Mouse (Mus musculus) gastrocnemius, postnatal 4 days (tissue): ENCODE results near the gene Tprkb. TPM values are rescaled to one million over a fixed set of nuclear protein-coding genes. Genes with fewer than 3 reads are reported as not detected.
"Not testable (repeated sequence)": the region's sequence is repeated elsewhere in the genome, so short reads cannot be mapped to it uniquely, and the experiment has no call there.

Experiments used
- DNase-seq, 2 experiments: peaks; one replicate each; pipeline ENCODE4 v3.0.0; 2021 to 2022; ENCODE audit warnings: low spot score in 2 of 2, mixed read lengths in 2 of 2
- total RNA-seq, 2 experiments: library from RNA; stranded (reverse); gene quantifications; 2 replicates each; pipeline ENCODE4 v1.2.3; 2021

Tprkb gene
- total RNA-seq, 2 experiments from 2014 or later, result 25.7 to 25.8 TPM

DNA sequence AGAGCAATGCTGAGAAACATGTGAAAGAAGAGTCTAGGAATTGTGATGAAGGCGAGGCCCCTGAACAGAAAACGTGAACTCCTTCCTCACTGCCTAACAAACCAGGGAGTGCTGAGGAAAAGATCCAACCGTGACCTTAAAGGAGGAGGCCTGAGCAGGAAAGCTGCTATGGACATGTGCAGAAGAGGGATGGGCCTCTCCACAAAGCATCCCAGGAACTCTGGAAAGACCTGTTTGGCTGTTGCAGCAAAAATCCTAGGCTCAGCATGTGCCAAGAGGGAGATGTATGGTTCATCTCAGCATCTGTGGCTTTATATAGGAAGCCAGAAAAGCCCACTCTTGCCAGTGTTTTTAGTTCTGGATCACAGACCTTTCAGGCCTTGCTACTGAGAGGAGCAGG, 61.0 kb downstream of the Tprkb start:
- no peak for DNase-seq

DNA sequence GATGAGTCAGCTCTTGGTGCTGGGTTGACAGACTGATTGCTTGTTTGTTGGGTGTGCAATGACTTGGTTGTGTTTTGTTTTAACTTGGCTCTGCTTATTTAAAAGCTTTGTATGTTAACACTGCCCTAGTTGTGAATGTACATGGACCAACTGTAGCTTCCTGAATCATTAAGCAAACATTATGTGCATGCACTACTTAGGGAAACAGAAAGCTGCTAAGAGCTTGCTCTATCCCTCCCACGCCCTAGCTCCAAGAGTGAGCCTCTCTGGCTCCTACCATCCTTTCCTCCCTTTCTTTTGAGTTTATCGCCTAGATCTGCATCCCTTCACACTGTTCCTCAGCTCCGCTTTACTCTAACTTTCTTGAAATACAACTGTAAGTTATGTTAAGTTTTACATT, 61.7 kb downstream of the Tprkb start:
- no peak for DNase-seq

DNA sequence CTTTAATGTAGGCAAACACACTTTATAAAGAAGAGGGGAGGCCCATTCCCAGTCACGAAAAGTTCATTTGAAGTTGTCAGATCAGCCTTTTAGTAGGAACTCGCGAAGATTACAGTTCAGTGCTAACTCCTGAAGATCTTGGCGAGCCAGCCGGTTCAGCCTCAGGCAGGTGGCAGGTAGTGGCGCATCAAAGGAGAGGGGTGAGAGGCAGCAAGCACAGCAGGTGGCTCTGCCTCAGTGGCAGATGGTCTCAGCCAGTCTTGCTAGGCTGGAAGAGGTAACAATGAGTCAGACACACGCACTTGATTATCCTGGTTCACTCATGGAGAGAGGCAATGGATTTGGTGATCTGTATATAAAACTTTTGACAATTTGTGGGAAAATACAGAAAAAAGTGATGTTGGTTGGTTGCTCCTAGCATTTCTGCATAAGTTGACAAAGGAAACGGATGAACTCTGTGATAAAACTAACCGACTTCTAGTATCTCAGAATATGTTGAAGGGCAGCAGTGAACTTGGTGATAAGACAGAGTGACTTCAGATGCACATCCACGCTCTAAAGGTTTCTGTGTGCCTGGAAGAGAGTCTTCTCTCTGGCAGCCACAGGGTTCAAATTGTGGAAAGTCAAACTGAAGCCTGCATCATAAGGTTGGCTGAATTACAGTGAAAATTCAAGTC, 63.4 kb downstream of the Tprkb start:
- no peak for DNase-seq

DNA sequence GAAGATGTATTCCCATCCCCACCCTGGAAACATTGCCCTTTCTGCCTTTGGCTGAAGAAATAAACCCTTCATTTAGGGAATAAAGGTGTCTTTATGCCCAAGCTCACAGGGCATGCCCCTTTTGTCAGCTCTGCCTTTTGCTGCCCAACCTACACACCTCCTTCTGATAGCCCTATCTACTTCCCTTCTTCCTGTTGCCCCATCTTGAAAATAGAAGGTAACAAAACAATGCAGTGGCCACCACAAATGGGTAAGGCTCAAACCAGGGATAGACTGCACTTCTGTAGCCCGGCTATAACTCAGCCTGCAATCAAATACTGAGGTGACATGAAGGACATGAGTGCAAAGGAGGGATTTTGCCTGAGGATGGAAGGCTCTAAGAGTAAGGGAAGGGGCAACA, 64.1 kb downstream of the Tprkb start:
- no peak for DNase-seq

DNA sequence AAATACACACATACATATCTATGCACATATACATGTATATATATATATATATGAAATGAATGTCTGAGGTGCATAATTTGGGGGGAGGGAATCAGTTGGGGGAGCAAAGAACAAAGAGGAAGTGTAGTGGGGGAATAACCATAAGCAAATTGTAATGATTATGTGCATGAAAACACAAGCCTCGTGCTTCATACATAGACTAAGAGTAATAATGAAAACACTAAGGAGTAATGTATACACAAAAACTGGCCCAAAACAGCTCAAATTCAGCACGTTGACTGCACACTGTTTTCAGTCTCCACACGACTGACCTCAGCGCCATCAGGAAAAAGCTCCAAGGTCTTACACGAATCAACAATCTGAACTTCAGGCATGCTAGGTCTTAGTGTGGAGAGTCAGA, 64.6 kb downstream of the Tprkb start:
- DNase-seq, result no peak

DNA sequence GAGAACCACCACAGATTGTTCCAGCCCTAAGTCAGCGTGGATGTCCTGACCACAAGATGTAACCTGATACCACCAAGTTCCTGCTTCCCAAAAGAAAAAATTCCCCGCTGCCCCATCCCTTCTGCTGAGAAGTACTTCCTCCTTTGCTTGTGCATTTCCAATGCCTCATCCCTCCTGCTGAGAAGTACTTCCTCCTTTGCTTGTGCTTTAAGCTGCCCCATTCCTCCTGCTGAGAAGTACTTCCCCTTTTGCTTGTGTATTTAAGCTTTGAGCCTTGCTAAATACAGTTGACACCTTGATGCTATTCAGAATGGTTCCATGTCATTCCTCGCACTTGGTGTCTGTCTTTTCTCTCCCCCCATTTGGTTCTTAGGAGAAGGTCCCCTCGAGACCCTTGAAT, 67.1 kb downstream of the Tprkb start:
- DNase-seq, result not testable (repeated sequence)

Other genes with a start within 250 kb of the Tprkb start
- gene Nat8f7, start 198.7 kb upstream of the Tprkb start, total RNA-seq, result under 1 TPM in 1 of 2 experiments, not detected in 1; 0.15 TPM
- gene Nat8f3, start 146.1 kb upstream of the Tprkb start, total RNA-seq, result under 1 TPM in 1 of 2 experiments, not detected in 1; 0.18 TPM
- not detected for gene Nat8f6, start 90.9 kb upstream of the Tprkb start, total RNA-seq
- gene Nat8f5, start 90.9 kb upstream of the Tprkb start, total RNA-seq, result not detected
- not detected for gene Nat8, start 79.8 kb upstream of the Tprkb start, total RNA-seq
- gene Nat8f2, start 42.7 kb upstream of the Tprkb start, total RNA-seq, result under 1 TPM; 0.08 to 0.20 TPM
- gene Nat8f4, start 7.0 kb upstream of the Tprkb start, total RNA-seq, result 1 to 10 TPM; 1.0 to 1.5 TPM
- gene Nat8f1, start 3.8 kb downstream of the Tprkb start, total RNA-seq, result 1 to 10 TPM; 1.6 to 1.9 TPM
- gene Dusp11, start 49.8 kb downstream of the Tprkb start, total RNA-seq, result 10 to 100 TPM; 61.6 to 72.7 TPM
- not detected for gene Figla, start 104.3 kb downstream of the Tprkb start, total RNA-seq
- 1 to 10 TPM in 1 of 2 experiments, under 1 TPM in 1; 0.74 to 1.2 TPM for gene Add2, start 116.8 kb downstream of the Tprkb start, total RNA-seq